Mouse (Mus musculus) hematopoietic stem cell, adult 5-6 weeks (primary cell): ENCODE data around the gene Isl2. TPM values are rescaled to one million over a fixed set of nuclear protein-coding genes. Genes with fewer than 3 reads are reported as not detected.

ENCODE experiments used
- total RNA-seq: library from RNA; stranded (forward); fragments of 172-1452, 232-1000 nt; gene quantifications from 2 replicates; pipeline ENCODE4 v1.2.3, GENCODE M21; 2017

Isl2 gene
- total RNA-seq, 1 experiment from 2014 or later: not detected

Other genes with a start within 250 kb of the Isl2 start
- gene Nrg4, start 211.8 kb upstream of the Isl2 start, total RNA-seq: 5.2 and 6.4 TPM in 2 replicates
- 0.31 TPM in 1 of 2 replicates, not detected in the other for gene Tmem266, start 211.8 kb upstream of the Isl2 start, total RNA-seq
- 30.0 and 49.0 TPM in 2 replicates for gene Etfa, start 26.4 kb upstream of the Isl2 start, total RNA-seq